Mouse (Mus musculus) lung, postnatal 4 days (tissue): Measurements from ENCODE around the gene Tfe3.
"Not testable (repeated sequence)": the region's sequence is repeated elsewhere in the genome, so short reads cannot be mapped to it uniquely, and the experiment has no call there.

Source experiments
- DNase-seq, 2 experiments: peaks; one replicate each; pipeline ENCODE4 v3.0.0; 2021

Gene Tfe3

DNA sequence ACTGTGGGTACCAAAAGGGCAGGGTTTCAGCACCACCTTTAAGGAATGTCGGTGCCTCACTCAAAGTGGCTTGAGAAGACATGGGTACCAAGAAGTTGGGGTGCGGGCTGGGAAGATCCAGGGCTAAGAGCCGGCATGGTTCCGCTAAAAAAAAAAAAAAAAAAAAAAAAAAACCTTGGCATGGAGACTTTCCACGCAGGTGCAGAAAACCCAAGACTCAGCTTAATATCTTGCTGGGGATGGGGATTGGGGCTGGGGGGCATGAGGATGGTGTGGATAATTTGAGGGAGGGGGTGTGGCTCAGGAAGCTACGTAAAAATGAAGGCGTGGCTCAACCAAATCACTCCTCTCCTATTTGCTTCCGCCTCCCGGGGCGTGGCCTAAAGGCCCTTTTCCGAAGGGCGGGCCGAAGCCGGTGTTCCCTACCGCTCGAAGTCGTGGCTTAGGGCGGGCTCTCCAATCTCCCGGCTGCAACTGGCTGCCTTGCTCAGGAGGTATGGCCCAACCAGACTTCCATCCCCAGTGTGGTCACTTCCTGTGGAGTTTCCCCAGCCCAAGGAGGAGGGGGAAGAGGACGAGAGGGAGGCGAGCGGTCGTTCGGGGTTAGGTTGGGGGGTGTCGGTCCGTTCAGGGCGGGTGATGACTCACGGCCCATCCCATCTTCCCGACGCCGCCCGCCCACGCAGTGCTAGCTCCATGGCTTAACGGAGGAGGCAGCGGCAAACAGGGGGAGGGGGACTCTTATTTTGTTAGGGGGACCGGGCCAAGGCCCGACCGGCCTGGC, at the start of gene Tfe3:
Gene Tfe3 (plus strand): TSS at position 424 of the 784 bp plus-strand sequence.
- DNase-seq: peak; percentile 93 to 97

- DNase-seq: not testable (repeated sequence)
Observed at GRCm38 (mm10) chrX:7713764-7714134, 48.6 kb upstream of the Tfe3 start.

DNA sequence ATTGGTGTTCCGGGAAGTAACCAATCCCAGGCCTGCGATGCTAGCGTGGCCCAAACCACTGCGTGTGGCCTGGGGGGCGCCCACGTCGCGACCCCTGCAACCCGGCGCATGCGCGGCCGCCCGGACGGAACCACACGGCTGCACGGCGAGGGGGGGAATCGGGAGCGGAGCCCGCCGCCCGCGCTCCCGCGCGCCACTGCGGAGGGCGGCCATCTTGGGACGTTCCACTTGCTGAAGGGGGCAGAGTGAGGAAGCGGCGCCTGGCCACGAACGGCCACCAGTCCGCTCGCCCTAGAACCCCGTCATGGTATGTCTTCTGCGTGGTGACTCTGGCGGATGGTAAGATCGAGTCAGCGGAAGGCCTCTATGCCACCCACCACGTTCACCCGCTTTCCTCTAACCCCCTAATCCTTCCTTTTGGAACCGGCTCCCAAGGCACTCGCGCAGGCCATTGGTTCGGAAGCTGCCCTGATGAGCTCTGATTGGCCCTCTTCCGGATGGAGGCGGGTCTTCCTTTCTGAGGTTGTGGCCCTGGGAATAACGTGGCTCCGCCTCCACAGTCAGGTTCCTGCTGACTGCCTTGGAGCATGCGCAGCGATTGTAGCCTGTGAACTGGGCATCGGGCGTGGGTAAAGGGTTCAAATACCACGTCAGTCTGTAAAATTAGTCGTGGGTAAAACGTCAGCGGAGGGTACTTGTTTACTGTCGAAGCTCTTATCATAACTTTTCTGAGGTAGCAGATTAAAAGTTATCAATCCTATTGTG, 48.0 kb upstream of the Tfe3 start, which contains the start of gene Wdr45:
Gene Wdr45 (plus strand): TSS at position 199 of the 765 bp plus-strand sequence.
- peak; percentile 93 to 97 for DNase-seq

DNA sequence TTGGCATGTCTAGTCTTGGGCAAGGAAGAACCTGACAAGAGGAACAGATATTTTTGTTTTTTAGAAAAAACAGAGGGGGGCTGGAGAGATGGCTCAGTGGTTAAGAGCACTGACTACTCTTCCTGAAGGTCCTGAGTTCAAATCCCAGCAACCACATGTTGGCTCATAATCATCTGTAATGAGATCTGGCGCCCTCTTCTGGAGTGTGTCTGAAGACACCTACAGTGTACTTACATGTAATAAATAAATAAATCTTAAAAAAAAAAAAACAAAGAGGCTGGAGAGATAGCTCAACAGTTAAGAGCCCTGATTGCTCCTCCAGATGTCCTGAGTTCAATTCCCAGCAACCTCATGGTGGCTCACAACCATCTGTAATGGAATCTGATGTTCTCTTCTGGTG, 46.3 kb upstream of the Tfe3 start:
- not testable (repeated sequence) for DNase-seq

DNA sequence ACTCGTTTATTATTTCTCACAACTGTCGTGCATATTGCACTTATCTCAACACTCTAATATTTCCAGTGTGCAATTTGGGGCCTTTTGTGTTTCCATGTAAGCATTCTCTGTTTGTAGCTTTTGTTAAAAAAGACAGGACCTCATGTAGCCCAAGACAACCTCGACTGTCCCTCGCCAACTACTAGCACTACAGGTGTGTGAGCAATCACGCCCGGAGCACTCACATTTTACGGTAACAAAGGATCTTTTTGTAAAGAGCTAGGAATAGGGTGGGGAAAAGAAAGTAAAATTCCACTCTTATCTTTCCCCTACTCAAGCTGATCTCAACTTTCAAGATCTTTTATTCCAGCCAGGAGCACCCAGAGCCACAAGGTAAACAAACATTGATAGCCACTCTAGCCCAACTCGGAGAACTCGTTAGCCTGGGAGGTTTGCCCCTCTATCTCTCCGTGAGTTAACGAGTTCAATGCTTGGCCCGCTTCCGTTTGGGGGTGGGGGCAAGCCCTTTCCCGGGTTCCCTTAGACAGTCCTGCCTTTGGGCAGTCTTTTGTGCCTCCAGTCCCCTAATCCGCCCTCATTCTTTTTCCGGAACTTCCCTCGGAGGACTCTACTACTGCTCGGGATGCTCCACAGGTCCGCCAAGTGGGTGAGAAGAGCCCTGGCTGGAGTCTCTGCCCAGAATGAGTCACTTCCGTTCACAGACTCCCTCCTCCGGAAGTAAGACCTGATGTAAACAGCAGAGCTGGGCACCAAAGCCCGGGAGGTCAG, 40.7 kb upstream of the Tfe3 start, which contains the start of gene Gm45208:
Gene Gm45208 (plus strand): TSS at position 732 of the 768 bp plus-strand sequence.
- peak; percentile 74 to 81 for DNase-seq

GRCm38 (mm10) chrX:7722282-7722611, 40.1 kb upstream of the Tfe3 start:
- DNase-seq: no peak

- no peak for DNase-seq
Observed at GRCm38 (mm10) chrX:7722691-7723090, 39.7 kb upstream of the Tfe3 start.

- DNase-seq: peak in 1 of 2 experiments; percentile 60
Observed at GRCm38 (mm10) chrX:7724135-7724534, 38.2 kb upstream of the Tfe3 start.

DNA sequence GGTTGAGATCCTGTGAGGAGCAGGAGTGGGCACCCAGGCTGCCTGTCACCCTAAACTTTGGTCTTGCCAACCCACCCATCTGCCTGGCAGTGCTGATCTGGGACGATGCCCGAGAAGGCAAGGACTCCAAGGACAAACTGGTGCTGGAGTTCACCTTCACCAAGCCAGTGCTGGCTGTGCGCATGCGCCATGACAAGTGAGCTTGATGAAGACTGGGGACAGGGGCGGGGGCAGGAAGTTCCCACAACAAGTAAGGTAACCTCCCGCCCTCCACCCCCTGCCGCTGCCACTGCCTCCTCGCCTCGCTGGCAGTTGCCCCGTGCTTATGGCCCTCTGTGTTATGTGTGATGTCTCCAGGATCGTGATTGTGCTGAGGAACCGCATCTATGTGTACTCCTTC, 36.5 kb upstream of the Tfe3 start:
- no peak for DNase-seq

DNA sequence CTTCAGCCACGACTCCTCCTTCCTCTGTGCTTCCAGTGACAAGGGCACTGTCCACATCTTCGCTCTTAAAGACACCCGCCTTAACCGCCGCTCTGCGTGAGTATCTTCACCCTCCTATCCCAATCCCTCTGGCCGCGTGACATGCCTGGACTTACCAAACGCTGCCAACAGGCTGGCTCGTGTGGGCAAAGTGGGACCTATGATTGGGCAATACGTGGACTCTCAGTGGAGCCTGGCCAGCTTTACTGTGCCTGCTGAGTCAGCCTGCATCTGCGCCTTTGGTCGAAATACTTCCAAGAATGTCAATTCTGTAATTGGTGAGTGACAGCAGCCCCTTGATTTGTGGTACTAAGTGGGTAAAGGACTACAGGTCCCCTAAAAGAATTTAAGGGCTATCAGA, 35.2 kb upstream of the Tfe3 start:
- DNase-seq: peak in 1 of 2 experiments; percentile 31

- DNase-seq: peak; percentile 78 to 87
Observed at GRCm38 (mm10) chrX:7728215-7728921, 34.0 kb upstream of the Tfe3 start, which contains the start of gene Praf2. Gene Praf2, plus strand, starts transcription at chrX:7728439.

DNA sequence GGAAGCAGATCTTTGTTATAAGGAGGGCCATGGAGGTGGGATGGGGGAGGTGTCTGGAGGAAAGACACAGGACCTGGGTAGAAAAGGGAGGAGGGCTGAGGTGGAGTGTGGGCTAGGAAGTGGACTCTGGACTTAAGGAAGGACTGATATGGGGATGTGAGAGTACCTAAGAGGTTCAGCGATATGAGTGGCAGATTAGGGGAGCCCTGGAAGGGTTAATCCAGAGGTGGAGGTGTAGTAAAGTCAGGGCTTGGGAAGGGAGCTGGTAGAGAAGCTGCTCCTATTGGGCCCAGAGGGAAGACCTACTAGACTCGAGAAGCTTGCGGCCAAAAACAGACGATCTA, 33.5 kb upstream of the Tfe3 start:
- DNase-seq: no peak

GRCm38 (mm10) chrX:7733571-7734156, 28.7 kb upstream of the Tfe3 start:
- DNase-seq: peak; percentile 75 to 84

- peak; percentile 54 to 77 for DNase-seq
Observed at GRCm38 (mm10) chrX:7739336-7740081, 22.9 kb upstream of the Tfe3 start.

GRCm38 (mm10) chrX:7740082-7740819, 22.1 kb upstream of the Tfe3 start:
- DNase-seq: peak; percentile 51 to 71

GRCm38 (mm10) chrX:7741103-7741502, 21.3 kb upstream of the Tfe3 start:
- no peak for DNase-seq

DNA sequence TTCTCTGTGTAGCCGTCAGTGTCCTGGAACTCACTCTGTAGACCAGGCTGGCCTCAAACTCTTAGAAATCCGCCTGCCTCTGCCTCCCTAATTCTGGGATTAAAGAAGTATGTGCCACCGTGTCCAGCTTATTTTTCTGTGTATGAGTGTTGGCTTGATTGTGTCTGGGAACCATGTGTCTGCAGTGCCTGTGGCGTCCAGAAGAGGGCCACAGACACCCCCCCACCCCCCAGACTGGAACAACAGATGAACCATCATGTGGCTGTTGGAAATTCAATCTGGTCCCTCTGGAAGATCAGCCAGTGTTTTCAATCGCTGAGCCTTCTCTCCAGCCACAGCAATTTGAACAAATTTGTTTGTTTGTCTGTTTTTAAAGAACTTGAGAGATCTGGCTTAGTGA, 18.9 kb upstream of the Tfe3 start:
- DNase-seq: no peak

DNA sequence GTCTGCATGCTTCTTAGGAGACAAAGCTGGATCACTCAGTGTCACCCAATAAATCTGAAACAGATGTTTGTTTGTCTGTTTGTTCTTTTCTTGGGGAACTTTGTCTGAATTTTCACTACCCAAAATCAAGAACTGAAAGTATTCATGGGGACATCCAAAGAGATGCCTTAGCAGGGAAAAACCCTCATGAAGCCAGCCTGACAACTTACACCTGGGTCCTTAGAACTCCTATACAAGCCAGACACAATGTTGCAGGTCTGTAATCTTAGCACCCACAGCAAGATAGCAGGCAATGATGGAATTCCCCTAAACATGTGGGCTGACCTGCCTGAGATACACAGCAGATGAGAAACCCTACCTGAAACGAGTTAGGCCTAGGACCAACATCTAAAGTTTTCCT, 17.4 kb upstream of the Tfe3 start:
- no peak for DNase-seq

GRCm38 (mm10) chrX:7745429-7745828, 16.9 kb upstream of the Tfe3 start:
- no peak for DNase-seq

DNA sequence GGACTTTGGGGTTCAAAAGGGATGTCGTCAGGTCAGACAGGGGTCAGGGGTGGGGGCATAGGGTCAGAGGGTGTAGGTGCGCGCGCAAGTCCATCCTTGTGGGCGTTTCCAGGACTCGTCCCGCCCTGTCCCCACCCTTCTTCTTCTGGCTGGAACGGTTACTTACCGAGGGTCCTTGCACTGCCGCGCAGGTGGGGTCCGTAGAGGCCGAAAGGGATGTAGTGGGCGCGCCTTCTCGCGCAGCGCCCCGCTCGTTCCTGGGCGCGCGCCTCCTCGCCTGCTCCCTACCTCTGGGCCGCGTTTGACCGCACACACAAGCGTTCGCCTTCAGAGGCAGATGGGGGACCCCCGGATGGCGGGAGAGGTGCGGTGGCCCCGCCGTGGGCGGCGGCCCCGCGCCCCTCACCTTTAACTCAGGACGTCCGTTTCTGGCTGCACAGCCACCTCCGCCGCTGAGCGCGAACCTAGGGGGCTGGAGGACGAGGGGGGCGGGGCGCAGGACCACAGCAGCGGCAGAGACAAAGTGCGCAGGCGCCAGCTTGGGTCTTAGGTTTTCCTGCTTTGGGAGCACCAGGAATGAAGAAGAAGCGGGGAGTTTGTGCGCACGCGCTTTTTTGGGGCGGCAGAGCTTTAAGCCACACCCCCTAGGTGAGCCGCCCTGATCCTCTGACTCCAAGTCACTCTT, 11.8 kb upstream of the Tfe3 start, which contains the start of gene Ccdc120:
Gene Ccdc120 (minus strand): TSS at position 474 of the 685 bp plus-strand sequence.
- DNase-seq: peak; percentile 70 to 79
